Comparison of ENCODE assay signal across 8 mouse cellular contexts in the genomic region with DNA sequence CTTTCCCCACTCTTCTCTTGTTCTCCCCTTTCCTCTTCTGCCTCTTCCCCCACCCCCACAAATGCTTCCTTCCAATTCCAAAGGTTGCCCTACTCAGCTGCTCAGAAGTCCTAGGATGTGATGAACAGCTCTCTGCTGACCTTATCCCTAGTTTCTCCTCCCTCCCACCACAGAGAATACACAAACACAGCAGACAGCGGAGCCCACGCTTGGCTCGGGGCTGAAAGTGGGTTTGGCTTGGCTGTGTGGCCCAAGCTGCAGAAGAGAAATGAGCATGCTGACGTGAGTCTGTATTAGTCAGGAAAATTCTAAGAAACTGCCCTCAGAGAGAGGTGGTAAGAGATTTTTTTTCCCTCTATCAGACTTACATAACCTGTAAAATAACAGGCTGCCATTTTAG.
DNase-seq lines count a peak whose midpoint lies in the region; ATAC-seq lines count a peak whose summit lies in the region.
"Had no signal": no experiment of that assay in that cellular context is flagged by ENCODE, and none has a peak within 500 bp of the region (broad histone marks: within the 10 kb centered on the region; RNA-seq: fewer than 3 reads in every experiment).

No protein-coding gene starts in this region.

- DNase-seq in urinary bladder, postnatal 25 days (ENCODE audit: low spot score): peak; percentile 25
- no peak for DNase-seq in urinary bladder, adult 2 months (ENCODE audit: low spot score)
- DNase-seq in heart, postnatal 10 days: peak; percentile 62 to 63
- peak; percentile 30 to 34 for DNase-seq in layer of hippocampus, postnatal 36 days
- peak; percentile 9 for DNase-seq in telencephalon, adult 2 months (ENCODE audit: low read depth, low spot score)
- DNase-seq in midbrain, embryonic 14.5 days: no peak
- no peak for DNase-seq in embryo, embryonic 11 days

- WGBS in midbrain, embryonic 14.5 days: 77% methylated on average over 4 of the region's 4 CpGs

- no peaks in the 10 kb centered on the region for H3K4me1 ChIP-seq in midbrain, embryonic 14.5 days (ENCODE audit: control insufficient read depth, insufficient read depth, low read length)

- H3K9ac ChIP-seq in midbrain, embryonic 14.5 days (replicated peaks; ENCODE audit: low read length): no peak overlapping the region

- H3K27ac ChIP-seq in midbrain, embryonic 14.5 days (replicated peaks; ENCODE audit: low read depth, low read length): no peak overlapping the region
- H3K27ac ChIP-seq: macrophage had no signal

- H3K4me2 ChIP-seq in midbrain, embryonic 14.5 days (ENCODE audit: low read length): no peak overlapping the region

- no peak overlapping the region for H3K4me3 ChIP-seq in midbrain, embryonic 14.5 days (replicated peaks; ENCODE audit: low read depth, low read length)

- H3K36me3 ChIP-seq in midbrain, embryonic 14.5 days (ENCODE audit: control insufficient read depth, insufficient read depth, low read length): no peaks in the 10 kb centered on the region

- no peak for ATAC-seq in midbrain, embryonic 14.5 days (ENCODE audit: low FRiP score, low TSS enrichment)

- H3K9me3 ChIP-seq in midbrain, embryonic 14.5 days (ENCODE audit: control insufficient read depth, low read length): no peaks in the 10 kb centered on the region

- intact Hi-C loops in heart, postnatal 10 days (cut with DNase I): no loop called here

- no peaks in the 10 kb centered on the region for H3K27me3 ChIP-seq in midbrain, embryonic 14.5 days (ENCODE audit: control insufficient read depth, insufficient read depth, low read length)

Comparison
In these comparisons a context has a peak if more than half of its experiments do, and no peak if none do; other contexts are left out.
1. DNase-seq: peak in urinary bladder, postnatal 25 days (single experiment), heart, postnatal 10 days (2 of 2), layer of hippocampus, postnatal 36 days (2 of 2) and telencephalon, adult 2 months (single experiment); none in urinary bladder, adult 2 months (single experiment), midbrain, embryonic 14.5 days (single experiment) and embryo, embryonic 11 days (single experiment).